8 mouse cellular contexts compared by ENCODE assay signal in genomic region chr7:31097583-31098248, GRCm38 (mm10). TPM values are rescaled to one million over a fixed set of nuclear protein-coding genes. Genes with fewer than 3 reads are reported as not detected.
DNase-seq lines count a peak whose midpoint lies in the region; ATAC-seq lines count a peak whose summit lies in the region.

No protein-coding gene starts in this region.

- no peaks in the 10 kb centered on the region for H3K9me3 ChIP-seq in embryonic facial prominence, embryonic 15.5 days (replicated peaks)
- H3K9me3 ChIP-seq in heart, embryonic 11.5 days (replicated peaks; ENCODE audit: control insufficient read depth, low read length): no peaks in the 10 kb centered on the region
- no peaks in the 10 kb centered on the region for H3K9me3 ChIP-seq in kidney, embryonic 15.5 days (replicated peaks)

- H3K4me1 ChIP-seq in embryonic facial prominence, embryonic 15.5 days: 0 out of 2 replicates have a peak, but pooled peaks cover 5% of the 10 kb centered on the region
- no peaks in the 10 kb centered on the region for H3K4me1 ChIP-seq in heart, embryonic 11.5 days (ENCODE audit: control insufficient read depth, insufficient read depth, low read length)
- H3K4me1 ChIP-seq in kidney, embryonic 15.5 days: peaks cover 8% of the 10 kb centered on the region

- peak; percentile 91 for DNase-seq in 416B (ENCODE audit: low read depth)
- peak; percentile 66 to 79 for DNase-seq in adrenal gland, postnatal 4 days (ENCODE audit: low spot score in 2 of 2)
- DNase-seq in liver: peak; percentile 85
- DNase-seq in spleen, postnatal 4 days (ENCODE audit: low spot score in 2 of 2): peak; percentile 84 to 91

- H3K9ac ChIP-seq in embryonic facial prominence, embryonic 15.5 days: no peak overlapping the region
- H3K9ac ChIP-seq in heart, embryonic 11.5 days (ENCODE audit: low read depth, low read length): 0 out of 2 replicates have a peak overlapping the region, but pooled peaks have one; percentile 12
- no peak overlapping the region for H3K9ac ChIP-seq in kidney, embryonic 15.5 days

- no peaks in the 10 kb centered on the region for H3K27me3 ChIP-seq in embryonic facial prominence, embryonic 15.5 days
- H3K27me3 ChIP-seq in heart, embryonic 11.5 days (ENCODE audit: control insufficient read depth, insufficient read depth, low read length): peaks cover 1% of the 10 kb centered on the region; the same call in 1 of the 2 replicates
- H3K27me3 ChIP-seq in kidney, embryonic 15.5 days: no peaks in the 10 kb centered on the region

- peak overlapping the region; percentile 28 for H3K4me3 ChIP-seq in embryonic facial prominence, embryonic 15.5 days (replicated peaks)
- H3K4me3 ChIP-seq in heart, embryonic 11.5 days (ENCODE audit: low read depth, low read length): peak overlapping the region; percentile 18; the same call in 1 of the 2 replicates
- H3K4me3 ChIP-seq in kidney, embryonic 15.5 days (replicated peaks): peak overlapping the region; percentile 28

- peak overlapping the region; percentile 47 for H3K4me2 ChIP-seq in embryonic facial prominence, embryonic 15.5 days (replicated peaks)
- H3K4me2 ChIP-seq in heart, embryonic 11.5 days: peak overlapping the region; percentile 54
- H3K4me2 ChIP-seq in kidney, embryonic 15.5 days: peak overlapping the region; percentile 53

- H3K36me3 ChIP-seq in embryonic facial prominence, embryonic 15.5 days: no peaks in the 10 kb centered on the region
- H3K36me3 ChIP-seq in heart, embryonic 11.5 days (ENCODE audit: control insufficient read depth, insufficient read depth, low read length): no peaks in the 10 kb centered on the region
- H3K36me3 ChIP-seq in kidney, embryonic 15.5 days: no peaks in the 10 kb centered on the region

- H3K27ac ChIP-seq in embryonic facial prominence, embryonic 15.5 days (replicated peaks): peak overlapping the region; percentile 44; the same call in 1 of the 2 replicates
- H3K27ac ChIP-seq in heart, embryonic 11.5 days (ENCODE audit: low read depth, low read length): no peak overlapping the region
- no peak overlapping the region for H3K27ac ChIP-seq in kidney, embryonic 15.5 days

- ATAC-seq in embryonic facial prominence, embryonic 15.5 days (ENCODE audit: insufficient number of reproducible peaks, low FRiP score, low TSS enrichment, low read depth): peak; percentile 89
- ATAC-seq in heart, embryonic 11.5 days (replicated peaks; ENCODE audit: insufficient number of reproducible peaks, low FRiP score, low TSS enrichment): peak; percentile 83; the same call in 1 of the 2 replicates
- ATAC-seq in kidney, embryonic 15.5 days (replicated peaks; ENCODE audit: low FRiP score): peak; percentile 95
- peak; percentile 88 for ATAC-seq in monocyte, adult 5-6 weeks (replicated peaks; ENCODE audit: insufficient number of reproducible peaks, low FRiP score, low TSS enrichment, poor library complexity, severe bottlenecking)

- 37% methylated on average over 20 of the region's 20 CpGs for WGBS in embryonic facial prominence, embryonic 15.5 days
- 35% methylated on average over 20 of the region's 20 CpGs for WGBS in heart, embryonic 11.5 days (ENCODE audit: insufficient replicate concordance)
- WGBS in kidney, embryonic 15.5 days: 45% methylated on average over 20 of the region's 20 CpGs

RNA-seq across cellular contexts. Expression of gene Hpn, which starts 17.4 kb away (rescaled TPM):
- total RNA-seq in adrenal gland, postnatal 4 days (2021): 10 to 100 TPM; 18.2 to 25.4 TPM
- 5.4 and 5.7 TPM in 2 replicates for polyA plus RNA-seq in embryonic facial prominence, embryonic 15.5 days (2015; fragmentation: Nextera tagmentation; extraction: Ambion mirVana)
- polyA plus RNA-seq in heart, embryonic 11.5 days (2014; fragmentation: Nextera tagmentation; extraction: Ambion mirVana): 2.7 and 3.3 TPM in 2 replicates
- 40.6 and 45.0 TPM in 2 replicates for polyA plus RNA-seq in kidney, embryonic 15.5 days (2015; fragmentation: Nextera tagmentation; extraction: Ambion mirVana)
- 0.49 to 1.9 TPM (median 0.57 TPM) in 3 replicates for total RNA-seq in monocyte, adult 5-6 weeks (2017)

RNA-seq across cellular contexts. Expression of gene Fxyd3, which starts 21.2 kb away (rescaled TPM):
- total RNA-seq in adrenal gland, postnatal 4 days (2021): 1 to 10 TPM; 2.0 to 5.9 TPM
- polyA plus RNA-seq in embryonic facial prominence, embryonic 15.5 days (2015; fragmentation: Nextera tagmentation; extraction: Ambion mirVana): 108 and 127 TPM in 2 replicates
- 0.38 and 1.8 TPM in 2 replicates for polyA plus RNA-seq in heart, embryonic 11.5 days (2014; fragmentation: Nextera tagmentation; extraction: Ambion mirVana)
- 14.3 and 14.8 TPM in 2 replicates for polyA plus RNA-seq in kidney, embryonic 15.5 days (2015; fragmentation: Nextera tagmentation; extraction: Ambion mirVana)
- 0.29 TPM in 1 of 3 replicates, not detected in the others for total RNA-seq in monocyte, adult 5-6 weeks (2017)

RNA-seq across cellular contexts. Expression of gene Scn1b, which starts 29.1 kb away (rescaled TPM):
- 10 to 100 TPM; 10.8 to 10.9 TPM for total RNA-seq in adrenal gland, postnatal 4 days (2021)
- 7.1 and 7.8 TPM in 2 replicates for polyA plus RNA-seq in embryonic facial prominence, embryonic 15.5 days (2015; fragmentation: Nextera tagmentation; extraction: Ambion mirVana)
- 3.0 TPM in 2 replicates for polyA plus RNA-seq in heart, embryonic 11.5 days (2014; fragmentation: Nextera tagmentation; extraction: Ambion mirVana)
- polyA plus RNA-seq in kidney, embryonic 15.5 days (2015; fragmentation: Nextera tagmentation; extraction: Ambion mirVana): 1.4 and 2.0 TPM in 2 replicates
- total RNA-seq in monocyte, adult 5-6 weeks (2017): 3.0 to 4.3 TPM (median 4.1 TPM) in 3 replicates

RNA-seq across cellular contexts. Expression of gene Lgi4, which starts 38.6 kb away (rescaled TPM):
- total RNA-seq in adrenal gland, postnatal 4 days (2021): 1 to 10 TPM; 6.8 to 6.9 TPM
- polyA plus RNA-seq in embryonic facial prominence, embryonic 15.5 days (2015; fragmentation: Nextera tagmentation; extraction: Ambion mirVana): 1.7 and 2.1 TPM in 2 replicates
- 0.13 and 0.34 TPM in 2 replicates for polyA plus RNA-seq in heart, embryonic 11.5 days (2014; fragmentation: Nextera tagmentation; extraction: Ambion mirVana)
- 0.34 and 0.44 TPM in 2 replicates for polyA plus RNA-seq in kidney, embryonic 15.5 days (2015; fragmentation: Nextera tagmentation; extraction: Ambion mirVana)
- total RNA-seq in monocyte, adult 5-6 weeks (2017): 0.21 to 0.49 TPM (median 0.38 TPM) in 3 replicates

RNA-seq across cellular contexts. Expression of gene Fxyd1, which starts 40.7 kb away (rescaled TPM):
- total RNA-seq in adrenal gland, postnatal 4 days (2021): 100 to 1,000 TPM; 141 to 173 TPM
- 115 and 119 TPM in 2 replicates for polyA plus RNA-seq in embryonic facial prominence, embryonic 15.5 days (2015; fragmentation: Nextera tagmentation; extraction: Ambion mirVana)
- 566 and 581 TPM in 2 replicates for polyA plus RNA-seq in heart, embryonic 11.5 days (2014; fragmentation: Nextera tagmentation; extraction: Ambion mirVana)
- 50.8 and 57.9 TPM in 2 replicates for polyA plus RNA-seq in kidney, embryonic 15.5 days (2015; fragmentation: Nextera tagmentation; extraction: Ambion mirVana)
- not detected in 3 replicates for total RNA-seq in monocyte, adult 5-6 weeks (2017)
